Mouse (Mus musculus): ENCODE measurements around the gene Pxylp1. TPM values are rescaled to one million over a fixed set of nuclear protein-coding genes. Genes with fewer than 3 reads are reported as not detected.

The Pxylp1 gene
- polyA plus RNA-seq, 1 experiment from 2014 or later: 25.6 TPM

DNA sequence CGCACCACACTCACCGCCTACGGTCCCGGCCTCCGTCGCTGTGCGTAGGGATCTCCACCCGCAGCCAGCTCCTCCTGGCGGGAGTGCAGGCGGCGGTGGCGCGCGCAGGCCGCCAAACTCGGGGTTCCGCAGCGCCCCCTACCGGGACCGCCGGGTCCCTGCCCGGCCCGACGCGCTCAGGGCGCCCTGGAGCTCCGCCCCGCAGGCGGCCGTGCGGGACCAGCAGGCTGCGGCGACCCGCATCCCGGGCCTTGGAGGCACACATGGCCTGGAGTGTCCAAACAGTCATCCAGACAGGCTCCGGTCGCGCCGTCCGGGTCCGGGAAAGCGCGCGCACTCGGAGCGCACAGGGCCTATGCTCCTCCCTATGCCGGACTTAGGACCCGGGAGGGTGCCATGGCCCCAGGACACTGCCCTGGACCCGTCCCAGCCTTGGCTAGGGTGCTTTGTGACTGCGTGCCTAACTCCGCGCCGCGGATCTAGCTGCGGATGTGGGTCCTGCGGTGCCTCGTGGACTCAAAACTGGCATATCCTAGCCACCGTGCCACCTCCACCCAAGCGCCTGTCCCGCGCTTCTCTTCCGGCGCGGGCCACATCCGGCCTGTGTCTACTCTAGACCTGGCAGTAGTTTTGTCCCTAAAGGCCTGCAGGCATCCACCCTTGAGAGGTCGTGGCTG lies 3.0 kb downstream of the Pxylp1 start:
- ATAC-seq (ENCODE audit: insufficient number of reproducible peaks, insufficient read depth, low FRiP score, low TSS enrichment): peak; percentile 76
- Histone ChIP-seq H3K4me2 (replicated peaks) (peak overlapping the region; percentile 95), H3K9me3 (no peaks in the 10 kb centered on the region), H3K4me3 (peak overlapping the region; percentile 61), H3K36me3 (no peaks in the 10 kb centered on the region), H3K4me1 (peaks cover 17% of the 10 kb centered on the region; the same call in 1 of the 2 replicates), H3K27ac (no peak overlapping the region), H3K27me3 (peaks cover 9% of the 10 kb centered on the region), H3K9ac (peak overlapping the region; percentile 74)
- under 1% methylated on average over 66 of the region's 66 CpGs for WGBS

DNA sequence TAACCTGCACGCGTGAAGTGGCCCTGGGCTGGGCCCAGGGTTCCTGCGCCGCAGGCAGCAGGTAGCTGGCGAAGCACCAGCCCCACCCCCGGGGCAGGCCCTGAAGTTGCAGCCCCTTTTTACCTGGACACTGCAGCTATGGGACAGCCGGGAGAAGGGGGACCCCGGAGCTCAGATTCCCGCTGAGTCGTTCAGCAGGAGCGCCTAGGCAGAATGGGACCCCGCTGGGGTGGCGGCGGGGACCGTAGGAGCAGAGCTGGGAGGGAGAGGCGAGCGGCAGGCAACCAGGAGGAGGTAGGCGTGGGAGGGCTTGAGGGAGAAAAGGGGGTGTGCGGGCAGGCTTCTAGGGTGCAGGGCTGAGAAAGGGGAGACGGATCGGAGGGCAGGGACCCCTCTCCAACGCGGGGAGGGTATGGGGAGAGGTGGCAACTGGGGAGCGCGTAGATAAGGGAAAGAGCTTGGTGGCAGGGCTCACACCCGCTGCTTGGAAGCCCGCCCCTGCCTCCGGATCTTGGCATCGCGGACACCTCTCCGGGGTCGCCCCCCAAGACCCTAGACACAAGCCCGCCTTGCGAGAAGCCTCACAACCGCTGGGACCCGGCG lies 3.6 kb downstream of the Pxylp1 start:
- H3K4me1 ChIP-seq: peaks cover 18% of the 10 kb centered on the region
- peaks cover 9% of the 10 kb centered on the region for H3K27me3 ChIP-seq
- peak overlapping the region; percentile 95 for H3K4me2 ChIP-seq (replicated peaks)
- peak; percentile 17; the same call in 1 of the 2 replicates for ATAC-seq (ENCODE audit: insufficient number of reproducible peaks, insufficient read depth, low FRiP score, low TSS enrichment)
- H3K36me3 ChIP-seq: no peaks in the 10 kb centered on the region
- under 1% methylated on average over 37 of the region's 37 CpGs for WGBS
- no peaks in the 10 kb centered on the region for H3K9me3 ChIP-seq
- H3K9ac ChIP-seq: peak overlapping the region; percentile 74
- H3K27ac ChIP-seq: no peak overlapping the region
- peak overlapping the region; percentile 61 for H3K4me3 ChIP-seq

DNA sequence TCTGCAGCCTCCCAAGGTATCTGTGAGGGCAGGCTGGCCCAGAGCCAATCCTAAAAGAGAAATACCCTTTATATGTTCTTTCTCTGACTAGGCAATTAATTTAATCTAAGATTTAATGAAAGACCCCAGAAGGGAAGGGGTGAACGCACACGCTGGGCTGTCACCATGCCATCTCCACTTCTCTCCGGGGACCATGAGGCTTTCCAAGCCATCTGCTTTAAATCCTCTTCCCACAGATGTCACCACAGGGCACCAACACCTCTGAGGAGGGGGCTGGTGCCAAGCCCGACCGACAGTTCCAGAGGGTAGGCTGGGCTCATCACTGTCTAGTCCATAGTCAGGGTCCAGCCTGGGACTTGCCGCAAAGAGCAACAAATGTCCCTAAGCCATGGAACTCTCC lies 4.5 kb downstream of the Pxylp1 start:
- H3K4me1 ChIP-seq: peaks cover 23% of the 10 kb centered on the region
- H3K27me3 ChIP-seq: peaks cover 9% of the 10 kb centered on the region
- whole genome bisulfite sequencing: 12% methylated on average over 6 of the region's 6 CpGs
- H3K27ac ChIP-seq: no peak overlapping the region
- no peaks in the 10 kb centered on the region for H3K9me3 ChIP-seq
- H3K4me3 ChIP-seq: peak overlapping the region; percentile 61; the same call in 1 of the 2 replicates
- H3K36me3 ChIP-seq: no peaks in the 10 kb centered on the region
- no peak for ATAC-seq (ENCODE audit: insufficient number of reproducible peaks, insufficient read depth, low FRiP score, low TSS enrichment)
- H3K9ac ChIP-seq: no peak overlapping the region
- peak overlapping the region; percentile 95 for H3K4me2 ChIP-seq (replicated peaks)

DNA sequence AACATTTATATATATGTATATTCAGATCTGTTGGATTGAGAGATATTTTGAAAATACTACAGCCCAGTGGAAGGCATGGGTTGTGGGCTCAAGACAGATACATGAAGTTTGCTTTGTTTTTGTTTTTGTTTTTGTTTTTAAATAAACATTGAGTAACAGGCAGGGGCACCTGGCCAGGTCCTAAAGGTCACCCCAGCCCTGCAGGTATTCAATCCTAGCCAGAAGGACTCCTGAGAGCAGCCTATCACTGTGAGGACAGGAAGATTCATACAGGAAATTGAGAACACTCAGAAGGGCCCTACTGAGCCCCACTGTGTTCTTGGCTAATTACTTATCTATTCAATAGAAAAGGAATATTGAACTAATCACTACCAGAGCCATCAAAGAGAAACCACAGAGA lies 5.0 kb downstream of the Pxylp1 start:
- H3K4me2 ChIP-seq (replicated peaks): peak overlapping the region; percentile 95; the same call in 1 of the 2 replicates
- no peaks in the 10 kb centered on the region for H3K36me3 ChIP-seq
- H3K9me3 ChIP-seq: no peaks in the 10 kb centered on the region
- peaks cover 9% of the 10 kb centered on the region for H3K27me3 ChIP-seq
- H3K4me1 ChIP-seq: peaks cover 21% of the 10 kb centered on the region
- H3K9ac ChIP-seq: no peak overlapping the region
- no peak overlapping the region for H3K27ac ChIP-seq
- no peak for ATAC-seq (ENCODE audit: insufficient number of reproducible peaks, insufficient read depth, low FRiP score, low TSS enrichment)
- H3K4me3 ChIP-seq: 0 out of 2 replicates have a peak overlapping the region, but pooled peaks have one; percentile 61

DNA sequence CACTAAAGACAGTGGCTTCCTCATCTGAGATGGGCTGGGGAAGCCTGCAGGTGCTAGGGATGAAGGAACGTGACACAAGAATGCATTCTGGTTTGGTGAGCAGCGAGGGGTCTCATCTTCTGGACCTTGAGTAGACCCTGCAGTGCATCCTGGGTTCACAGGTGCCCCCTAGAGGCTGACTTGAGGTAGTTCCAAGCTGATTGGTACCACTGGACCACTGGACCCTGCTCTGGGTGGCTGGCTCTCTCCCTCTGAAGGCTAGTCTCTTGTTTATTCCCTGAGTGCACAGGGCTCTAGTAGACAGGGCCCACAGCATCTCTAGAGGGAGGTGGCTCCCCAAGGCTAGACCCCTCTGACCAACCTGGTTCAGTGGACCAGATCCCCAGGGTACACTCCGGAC lies 6.7 kb downstream of the Pxylp1 start:
- no peaks in the 10 kb centered on the region for H3K36me3 ChIP-seq
- no peak for ATAC-seq (ENCODE audit: insufficient number of reproducible peaks, insufficient read depth, low FRiP score, low TSS enrichment)
- no peak overlapping the region for H3K4me3 ChIP-seq
- H3K27me3 ChIP-seq: peaks cover 4% of the 10 kb centered on the region
- WGBS: 55% methylated on average over 3 of the region's 3 CpGs
- no peaks in the 10 kb centered on the region for H3K9me3 ChIP-seq
- H3K4me1 ChIP-seq: peaks cover 20% of the 10 kb centered on the region
- H3K27ac ChIP-seq: no peak overlapping the region
- H3K4me2 ChIP-seq (replicated peaks): no peak overlapping the region
- H3K9ac ChIP-seq: no peak overlapping the region

DNA sequence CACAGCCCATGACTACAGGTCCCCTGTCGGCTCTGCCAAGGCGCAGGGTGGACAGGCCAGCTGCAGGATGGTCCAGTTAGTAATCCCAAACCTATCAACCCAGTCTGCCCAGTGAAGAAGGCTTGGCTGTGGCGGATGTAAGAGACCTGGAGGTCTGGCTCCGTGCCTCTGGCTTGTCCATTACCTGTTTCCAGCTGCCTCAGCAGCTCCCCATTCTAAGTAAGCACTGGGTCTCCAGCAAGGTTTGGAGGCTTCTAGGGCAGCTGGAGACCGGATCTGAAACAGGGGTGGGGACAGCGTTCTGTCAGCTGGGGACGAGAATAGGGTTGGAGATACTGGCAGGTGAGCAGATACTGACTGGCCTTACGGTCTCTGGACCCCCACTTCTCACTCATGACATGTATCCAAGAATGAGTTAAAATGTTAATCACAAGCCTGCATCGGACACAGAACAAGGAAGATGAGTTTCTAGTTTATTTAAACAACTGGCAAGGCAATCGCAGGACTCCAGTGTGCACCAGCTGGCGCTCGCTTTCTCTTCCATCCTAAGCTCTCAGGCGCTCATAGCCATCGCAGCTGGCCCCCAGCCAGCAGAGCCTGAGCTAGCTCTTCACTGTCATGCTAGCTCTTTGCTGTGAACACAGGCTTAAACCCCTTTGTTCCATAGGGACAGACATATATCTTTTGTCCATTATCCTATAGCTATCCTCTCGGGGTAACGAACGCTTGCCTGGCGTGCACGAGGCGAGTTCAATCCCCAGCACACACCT lies 9.8 kb downstream of the Pxylp1 start:
- Histone ChIP-seq H3K27ac (no peak overlapping the region), H3K36me3 (no peaks in the 10 kb centered on the region), H3K9ac (no peak overlapping the region), H3K9me3 (no peaks in the 10 kb centered on the region), H3K4me3 (no peak overlapping the region), H3K4me2 (replicated peaks) (no peak overlapping the region), H3K4me1 (peaks cover 8% of the 10 kb centered on the region; the same call in 1 of the 2 replicates), H3K27me3 (no peaks in the 10 kb centered on the region)
- ATAC-seq (ENCODE audit: insufficient number of reproducible peaks, insufficient read depth, low FRiP score, low TSS enrichment): no peak
- WGBS: 87% methylated on average over 20 of the region's 20 CpGs

DNA sequence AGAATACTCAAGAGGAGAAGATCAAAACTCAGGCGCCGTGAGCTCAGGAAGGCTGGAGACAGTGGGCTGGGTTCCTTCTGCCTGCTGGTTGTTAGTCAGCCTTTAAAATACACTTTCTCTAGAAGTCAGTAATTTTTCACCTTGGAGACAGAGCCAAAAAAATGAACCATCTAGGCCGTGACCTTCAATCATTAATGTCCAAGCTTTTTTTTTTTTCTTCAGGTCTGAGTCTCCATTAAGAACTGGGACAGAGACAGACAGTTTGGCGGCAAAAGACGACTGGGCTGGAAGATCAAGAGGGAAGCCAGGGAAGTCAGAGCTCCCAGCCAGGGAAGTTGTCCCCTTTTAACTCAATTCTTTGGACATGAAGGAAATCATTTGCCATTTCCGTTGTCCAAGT lies 10.6 kb downstream of the Pxylp1 start:
- no peaks in the 10 kb centered on the region for H3K9me3 ChIP-seq
- H3K27me3 ChIP-seq: no peaks in the 10 kb centered on the region
- H3K4me3 ChIP-seq: no peak overlapping the region
- no peak overlapping the region for H3K27ac ChIP-seq
- 78% methylated on average over 6 of the region's 6 CpGs for WGBS
- H3K36me3 ChIP-seq: no peaks in the 10 kb centered on the region
- no peak overlapping the region for H3K4me2 ChIP-seq (replicated peaks)
- no peak overlapping the region for H3K9ac ChIP-seq
- ATAC-seq (ENCODE audit: insufficient number of reproducible peaks, insufficient read depth, low FRiP score, low TSS enrichment): no peak
- H3K4me1 ChIP-seq: peaks cover 6% of the 10 kb centered on the region; the same call in 1 of the 2 replicates

DNA sequence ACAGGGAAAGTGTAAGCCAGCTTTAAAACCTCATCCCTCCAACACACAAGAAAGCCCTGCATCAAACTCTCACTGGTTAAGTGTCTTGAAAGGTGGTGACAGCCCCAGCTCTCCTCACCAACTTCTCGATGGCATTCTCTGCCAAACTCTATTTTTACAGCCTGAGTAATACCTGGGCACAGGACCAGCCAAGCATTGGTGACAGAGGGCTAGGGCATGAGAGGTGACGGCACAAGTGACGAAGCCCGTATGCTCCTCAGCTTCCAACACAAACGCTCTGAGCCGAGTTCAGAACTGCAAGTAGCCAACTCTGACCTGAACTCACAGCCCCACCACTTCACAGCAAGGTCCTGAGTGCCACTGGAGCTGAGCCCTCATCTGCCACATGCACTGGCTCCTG lies 13.4 kb downstream of the Pxylp1 start:
- WGBS: 90% methylated on average over 6 of the region's 6 CpGs
- Histone ChIP-seq H3K4me2 (replicated peaks) (no peak overlapping the region), H3K4me1 (peaks cover 12% of the 10 kb centered on the region; the same call in 1 of the 2 replicates), H3K4me3 (no peak overlapping the region), H3K27me3 (no peaks in the 10 kb centered on the region), H3K9me3 (no peaks in the 10 kb centered on the region), H3K9ac (no peak overlapping the region), H3K27ac (no peak overlapping the region), H3K36me3 (no peaks in the 10 kb centered on the region)
- ATAC-seq (ENCODE audit: insufficient number of reproducible peaks, insufficient read depth, low FRiP score, low TSS enrichment): no peak

DNA sequence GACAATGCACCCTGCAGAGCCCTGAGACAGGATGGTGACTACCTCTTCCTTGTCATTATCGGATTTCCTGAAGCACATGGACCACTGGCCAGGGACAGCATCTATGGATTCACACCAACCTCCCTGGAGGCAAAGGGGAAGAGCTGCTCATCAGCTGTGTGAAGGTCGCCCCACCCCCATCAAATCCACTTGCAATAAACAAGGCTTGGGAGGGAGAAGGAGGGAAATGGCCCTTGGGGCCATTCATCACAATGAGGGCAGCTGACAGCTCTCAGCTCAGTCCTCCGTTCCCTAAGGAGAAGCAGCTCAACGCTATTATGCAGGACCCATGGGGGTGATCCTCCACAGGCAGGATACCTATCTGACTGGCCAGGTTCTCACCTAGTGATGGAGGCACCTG lies 14.0 kb downstream of the Pxylp1 start:
- H3K9ac ChIP-seq: no peak overlapping the region
- no peaks in the 10 kb centered on the region for H3K27me3 ChIP-seq
- no peak for ATAC-seq (ENCODE audit: insufficient number of reproducible peaks, insufficient read depth, low FRiP score, low TSS enrichment)
- no peak overlapping the region for H3K4me2 ChIP-seq (replicated peaks)
- no peaks in the 10 kb centered on the region; the same call in 1 of the 2 replicates for H3K9me3 ChIP-seq
- no peaks in the 10 kb centered on the region for H3K36me3 ChIP-seq
- 28% methylated on average over 4 of the region's 4 CpGs for WGBS
- H3K4me1 ChIP-seq: peaks cover 7% of the 10 kb centered on the region; the same call in 1 of the 2 replicates
- no peak overlapping the region for H3K4me3 ChIP-seq
- no peak overlapping the region for H3K27ac ChIP-seq

DNA sequence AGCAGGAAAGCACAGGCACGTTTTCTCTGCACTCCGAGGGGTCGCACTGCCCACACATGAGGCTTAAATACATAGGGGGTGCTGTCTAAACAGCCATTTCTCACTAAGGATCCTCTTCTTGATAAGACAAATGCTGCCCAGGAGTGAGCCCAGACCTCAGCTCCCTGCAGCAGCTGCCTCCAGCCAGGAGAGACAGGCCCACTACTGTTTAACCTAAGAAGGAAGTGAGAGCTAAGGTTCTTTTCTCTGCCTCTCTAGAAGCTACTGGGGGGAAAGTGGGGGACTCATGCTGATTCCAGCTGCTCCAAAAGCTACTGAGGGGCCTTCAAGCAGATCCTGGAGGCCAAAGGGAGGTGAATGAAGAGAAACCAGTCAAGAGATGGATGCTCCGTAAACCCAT lies 16.8 kb downstream of the Pxylp1 start:
- WGBS: 51% methylated on average over 4 of the region's 4 CpGs
- H3K4me2 ChIP-seq (replicated peaks): no peak overlapping the region
- no peak for ATAC-seq (ENCODE audit: insufficient number of reproducible peaks, insufficient read depth, low FRiP score, low TSS enrichment)
- H3K27me3 ChIP-seq: no peaks in the 10 kb centered on the region
- H3K4me1 ChIP-seq: peaks cover 6% of the 10 kb centered on the region; the same call in 1 of the 2 replicates
- H3K36me3 ChIP-seq: no peaks in the 10 kb centered on the region
- no peak overlapping the region for H3K4me3 ChIP-seq
- H3K9me3 ChIP-seq: no peaks in the 10 kb centered on the region; the same call in 1 of the 2 replicates
- H3K27ac ChIP-seq: no peak overlapping the region
- no peak overlapping the region for H3K9ac ChIP-seq

DNA sequence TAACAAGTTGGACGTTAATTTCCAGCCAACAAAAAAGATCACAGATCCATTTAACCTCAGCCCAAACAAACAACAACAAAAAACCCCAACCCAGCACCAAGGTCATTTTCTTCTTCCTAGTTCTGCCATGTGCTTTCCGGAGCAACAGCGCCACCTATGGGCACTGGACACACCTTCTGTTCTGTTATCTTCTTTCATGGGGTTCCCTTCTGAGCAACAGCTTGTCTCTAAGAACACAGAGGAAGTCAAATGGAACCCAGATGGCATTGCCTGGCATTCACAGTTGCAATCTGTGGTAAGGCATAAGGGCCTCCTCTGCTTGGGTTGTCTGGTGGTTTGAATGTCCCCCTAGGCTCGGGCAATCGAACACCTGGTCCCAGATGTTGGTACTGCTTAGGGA lies 19.4 kb downstream of the Pxylp1 start:
- Histone ChIP-seq H3K9ac (no peak overlapping the region), H3K4me2 (replicated peaks) (no peak overlapping the region), H3K27ac (no peak overlapping the region), H3K4me3 (no peak overlapping the region), H3K9me3 (no peaks in the 10 kb centered on the region; the same call in 1 of the 2 replicates), H3K4me1 (0 out of 2 replicates have a peak, but pooled peaks cover 6% of the 10 kb centered on the region), H3K36me3 (no peaks in the 10 kb centered on the region), H3K27me3 (no peaks in the 10 kb centered on the region)
- no peak for ATAC-seq (ENCODE audit: insufficient number of reproducible peaks, insufficient read depth, low FRiP score, low TSS enrichment)
- 64% methylated on average over 5 of the region's 5 CpGs for WGBS

Data from embryonic facial prominence, embryonic 12.5 days (tissue).